Mouse (Mus musculus) kidney, postnatal 25 days (tissue): ENCODE measurements at regions not wholly inside any gene's neighbourhood (a gene's known extent, or its start where the extent isn't known, plus 50 kb on each side); places are given as distances from the start of the nearest gene placed in this dataset.

Experiments
- DNase-seq, 2 experiments: peaks; one replicate each; pipeline ENCODE4 v3.0.0; 2021; ENCODE audit warnings: mixed read lengths in 2 of 2

GRCm38 (mm10) chr5:43093647-43094326, 139.2 kb upstream of the Cpeb2 start:
- no peak for DNase-seq

GRCm38 (mm10) chr5:43094329-43094898, 138.6 kb upstream of the Cpeb2 start:
- DNase-seq = peak; percentile 40 to 73

DNA sequence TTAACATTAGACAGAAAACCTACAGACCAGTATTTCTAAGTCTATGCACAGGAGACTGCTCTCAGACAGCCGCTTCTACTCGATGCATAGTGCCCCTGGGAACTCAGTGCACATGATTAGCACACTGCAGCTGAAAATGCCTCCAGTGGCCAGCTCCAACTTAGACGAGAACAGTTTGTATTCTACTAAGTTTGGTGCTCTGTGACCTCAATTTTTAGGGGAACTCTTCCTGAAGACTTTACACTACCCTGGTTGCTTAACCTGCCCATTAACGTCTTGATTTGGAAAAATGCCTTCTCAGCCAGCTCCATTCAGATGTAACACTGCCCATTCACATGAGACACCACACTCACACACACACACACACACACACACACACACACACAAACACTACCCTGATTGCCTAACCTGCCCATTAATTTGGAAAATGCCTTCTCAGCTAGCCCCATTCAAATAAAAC, 130.9 kb upstream of the Cpeb2 start:
- peak; percentile 11 to 55 for DNase-seq

- no peak for DNase-seq
These were observed 130.4 kb upstream of the Cpeb2 start for GRCm38 (mm10) chr5:43102590-43102989.

- DNase-seq = no peak
These were observed 129.2 kb upstream of the Cpeb2 start for GRCm38 (mm10) chr5:43103728-43104127.

DNA sequence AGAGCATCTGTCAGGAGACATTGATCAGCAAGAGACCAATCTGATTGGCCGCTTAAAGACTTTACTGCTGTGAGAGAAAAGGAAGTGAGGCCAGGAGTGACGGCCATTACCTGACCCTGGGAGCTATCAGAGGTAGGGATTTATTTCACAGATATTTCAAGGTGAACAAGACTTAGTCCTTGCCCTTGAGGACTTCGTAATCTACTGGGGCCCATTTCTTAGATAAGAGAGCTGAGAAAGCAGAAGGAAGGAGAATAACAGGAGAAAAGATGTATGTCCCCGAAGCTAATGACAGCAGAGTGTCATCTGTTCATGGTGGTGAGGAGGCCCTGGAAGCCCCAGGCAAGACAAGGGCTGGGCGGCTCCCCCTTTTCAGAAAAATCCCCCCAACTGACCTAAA, 127.4 kb upstream of the Cpeb2 start:
- no peak for DNase-seq

DNA sequence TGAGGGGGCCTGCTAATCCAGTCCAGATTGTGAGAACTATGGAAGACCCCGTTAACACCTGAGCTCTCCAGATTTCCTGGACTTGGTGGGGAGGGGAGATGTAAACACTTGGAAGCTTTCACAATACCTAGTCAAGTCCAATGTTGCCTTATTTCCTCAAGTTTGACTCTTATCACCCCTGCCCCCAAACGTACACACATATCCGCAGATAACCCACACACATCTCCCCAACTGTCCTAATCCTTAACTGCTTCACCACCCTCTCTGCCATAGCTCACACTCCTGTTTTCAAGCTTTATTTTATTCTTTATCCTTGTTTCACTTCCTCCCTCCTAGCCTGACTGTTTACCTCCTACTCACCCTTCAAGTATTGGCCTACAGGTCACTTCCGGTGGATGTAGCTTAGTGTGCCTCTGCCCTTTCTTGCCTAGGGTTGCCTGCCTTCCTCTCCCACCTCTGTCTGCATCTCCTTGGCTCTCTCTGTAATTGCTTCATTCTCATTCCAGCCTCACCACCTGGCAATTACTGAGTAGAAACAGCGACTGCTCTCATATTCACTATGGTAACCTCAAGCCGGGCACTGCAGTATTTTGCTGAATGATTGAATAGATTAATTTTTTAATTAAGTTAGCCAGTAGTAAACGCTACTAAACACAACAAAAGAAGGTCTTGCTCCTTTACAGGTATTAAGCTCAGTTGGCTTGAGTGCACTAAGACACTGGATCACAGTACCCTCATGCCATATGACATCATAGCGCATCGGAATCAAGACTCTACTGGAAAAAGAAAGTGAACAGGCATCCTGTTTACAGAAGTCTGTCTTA, 125.3 kb upstream of the Cpeb2 start:
- no peak for DNase-seq

DNA sequence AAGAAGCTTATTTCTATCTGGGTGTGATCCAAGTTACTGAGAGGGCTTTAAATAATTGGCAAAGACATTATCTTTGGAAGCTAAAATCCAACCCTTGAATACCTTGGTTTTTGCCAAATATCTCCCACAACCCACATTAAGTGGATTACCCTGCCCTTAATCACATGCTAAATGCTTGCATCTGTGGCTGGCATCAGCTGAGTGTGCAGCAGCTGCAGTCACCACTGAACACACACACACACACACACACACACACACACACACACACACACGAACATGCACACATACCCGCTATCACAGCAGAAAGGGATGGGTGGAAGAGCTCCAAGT, 124.7 kb upstream of the Cpeb2 start:
- no peak for DNase-seq

GRCm38 (mm10) chr5:43110122-43110521, 122.8 kb upstream of the Cpeb2 start:
- DNase-seq = no peak

DNA sequence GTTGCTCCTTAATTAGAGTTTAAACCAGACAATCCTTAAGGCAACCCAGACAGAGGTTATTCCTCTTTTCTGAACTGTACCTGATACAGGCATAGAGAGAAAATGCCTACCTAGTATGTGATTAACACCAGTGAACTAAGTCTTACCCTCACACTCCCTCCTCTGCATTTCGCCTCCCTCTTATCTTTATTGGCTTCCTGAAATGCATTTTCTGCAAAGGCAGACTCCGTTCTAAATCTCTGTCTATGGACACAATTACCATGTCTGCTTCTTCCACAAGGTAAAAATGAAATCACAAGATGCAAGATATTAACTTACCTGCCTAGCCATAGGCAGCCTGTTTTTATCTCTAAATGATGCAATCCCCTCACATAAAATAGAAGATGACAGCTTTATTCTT, 121.2 kb upstream of the Cpeb2 start:
- no peak for DNase-seq

DNA sequence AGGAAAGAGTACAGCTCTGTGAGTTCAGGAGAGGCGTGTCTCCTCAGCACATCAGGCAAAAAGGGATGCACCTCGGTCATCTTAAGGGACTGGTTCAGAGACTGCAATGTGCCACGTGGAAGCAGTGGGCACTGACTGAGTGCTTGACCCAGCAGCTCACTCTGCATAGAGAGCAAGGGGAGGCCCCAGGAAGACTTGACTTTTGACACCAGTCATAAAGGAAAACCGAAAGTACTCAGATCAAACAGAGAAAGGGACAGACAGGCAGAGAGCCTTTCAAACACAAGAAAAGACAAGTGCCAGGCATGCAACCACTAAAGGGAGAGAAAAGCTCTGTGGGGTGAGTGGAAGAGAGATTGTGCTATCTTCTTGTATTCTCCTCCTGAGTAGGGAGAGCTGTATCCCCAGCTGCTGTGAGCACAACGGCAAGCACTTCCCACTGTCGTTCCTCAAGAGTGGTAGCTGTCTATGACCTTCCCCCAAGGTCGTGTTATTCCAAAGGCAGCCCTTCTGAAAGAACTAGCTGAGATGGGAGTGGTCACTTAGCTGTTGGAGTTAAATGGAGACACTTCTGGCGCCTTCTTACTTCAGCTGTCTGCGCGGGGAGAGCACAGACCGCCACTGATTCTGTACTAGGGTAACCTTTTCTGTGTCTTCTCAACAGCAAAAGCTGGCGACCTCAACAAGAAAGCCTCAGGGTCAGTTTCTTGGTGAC, 119.4 kb upstream of the Cpeb2 start:
- DNase-seq = peak in 1 of 2 experiments; percentile 31

GRCm38 (mm10) chr5:43115507-43115906, 117.5 kb upstream of the Cpeb2 start:
- DNase-seq = no peak

DNA sequence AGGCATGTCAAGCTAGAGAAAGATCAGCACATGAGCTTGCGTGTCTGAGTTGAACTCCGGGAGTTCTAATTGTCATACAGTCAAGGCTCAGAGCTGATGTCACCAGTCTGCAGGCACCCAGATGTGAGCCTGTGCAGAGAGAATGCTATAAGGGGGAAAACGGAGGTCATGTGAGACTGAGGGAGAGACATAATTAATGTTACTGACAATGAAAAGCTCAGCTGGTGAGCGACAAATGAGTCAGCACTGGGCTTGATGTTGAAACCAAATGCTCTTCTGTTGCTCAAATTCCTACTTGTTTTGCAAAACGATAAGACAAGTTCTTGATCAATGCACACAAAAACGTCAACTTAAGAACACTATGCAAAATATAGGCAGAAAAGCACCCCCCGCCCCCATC, 116.1 kb upstream of the Cpeb2 start:
- no peak for DNase-seq

DNA sequence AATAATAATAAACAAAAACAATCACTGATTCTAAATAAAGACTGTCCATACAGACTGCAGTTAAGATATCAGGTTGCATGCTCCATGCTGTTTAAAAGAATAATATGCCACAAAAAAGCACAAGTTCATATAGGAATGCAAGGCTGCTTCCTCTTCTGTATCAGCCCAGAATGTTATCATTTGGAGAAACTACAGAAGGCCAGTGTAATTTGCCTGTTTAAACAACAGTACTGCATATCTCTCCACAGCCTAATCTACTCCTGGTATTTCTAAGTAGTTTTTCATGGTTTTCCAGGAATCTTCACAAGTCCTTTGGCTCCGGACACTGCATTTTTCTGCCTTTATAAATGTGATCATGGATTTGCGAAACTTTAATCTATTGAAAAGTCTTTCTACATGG, 111.9 kb upstream of the Cpeb2 start:
- DNase-seq = no peak

GRCm38 (mm10) chr5:43124301-43124700, 108.7 kb upstream of the Cpeb2 start:
- DNase-seq = no peak

- DNase-seq = no peak
These were observed 107.0 kb upstream of the Cpeb2 start for GRCm38 (mm10) chr5:43125774-43126536.

GRCm38 (mm10) chr5:43130377-43130776, 102.6 kb upstream of the Cpeb2 start:
- DNase-seq = no peak

DNA sequence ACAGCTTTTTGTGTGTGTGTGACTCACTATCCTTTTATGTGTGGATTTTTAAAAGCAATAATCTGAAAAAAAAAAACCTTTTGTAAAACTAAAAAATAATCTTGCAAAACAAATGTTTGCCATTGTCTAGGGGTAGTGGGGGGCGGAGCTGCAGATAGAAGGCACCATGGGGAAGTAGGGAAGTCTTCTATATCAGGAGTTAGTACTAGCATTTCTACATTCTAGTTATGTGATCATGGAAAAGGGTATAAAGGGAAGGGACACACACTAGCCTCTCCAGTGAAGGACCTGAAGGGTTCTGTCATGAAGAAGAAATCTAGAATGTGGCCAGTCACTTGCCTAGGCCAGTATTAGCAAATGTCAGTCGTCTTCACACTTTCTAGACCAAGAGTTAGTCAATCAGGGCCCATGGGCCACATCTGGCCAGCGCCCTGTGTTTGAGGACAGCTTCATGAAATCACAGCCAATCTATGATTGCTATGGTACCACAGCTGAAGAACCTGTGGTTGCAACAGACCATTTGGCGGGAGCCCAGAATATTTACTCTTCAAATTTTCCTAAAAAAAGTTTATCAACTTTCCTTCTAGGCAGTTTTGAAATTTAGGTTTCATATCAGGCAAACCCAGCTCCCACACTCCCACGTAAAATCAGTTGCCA, 101.9 kb upstream of the Cpeb2 start:
- peak in 1 of 2 experiments; percentile 36 for DNase-seq

DNA sequence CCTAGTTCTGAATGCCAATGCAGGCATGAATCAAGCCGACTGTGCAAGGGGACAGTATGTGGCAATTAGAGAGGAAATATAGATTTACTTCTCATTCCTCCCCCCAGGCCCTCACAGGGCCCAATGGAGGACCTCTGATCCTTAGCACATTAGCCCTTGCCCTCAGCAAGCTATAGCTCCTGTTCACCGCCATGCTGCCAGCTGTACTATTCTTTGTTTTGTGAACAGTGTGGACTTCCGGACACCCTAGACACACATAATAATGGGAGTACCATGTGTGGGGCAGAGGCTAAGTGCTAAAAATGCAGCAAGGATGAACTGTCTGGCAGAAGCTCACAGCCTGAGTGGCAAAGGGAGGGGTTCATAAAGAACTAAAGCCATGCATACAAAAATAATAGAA, 99.3 kb upstream of the Cpeb2 start:
- DNase-seq = no peak

DNA sequence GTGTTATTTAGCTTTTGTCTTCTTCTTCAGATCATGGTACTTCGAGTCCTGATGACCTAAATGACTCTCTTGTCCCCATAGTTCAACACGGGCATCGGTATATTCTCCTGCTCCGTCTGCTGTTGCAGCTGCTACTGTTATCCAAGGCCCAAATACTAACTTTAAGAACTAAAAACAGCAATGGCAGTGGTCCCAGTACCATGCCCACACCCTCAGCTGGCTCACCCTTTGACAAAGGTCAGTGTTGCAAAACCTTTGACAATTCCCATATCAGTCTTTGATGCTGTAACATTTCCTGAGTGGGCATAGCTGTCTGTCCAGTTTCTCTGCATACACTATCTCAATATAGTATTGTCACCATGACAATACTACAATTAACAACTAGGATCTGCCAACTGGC, 96.8 kb upstream of the Cpeb2 start:
- DNase-seq = no peak

DNA sequence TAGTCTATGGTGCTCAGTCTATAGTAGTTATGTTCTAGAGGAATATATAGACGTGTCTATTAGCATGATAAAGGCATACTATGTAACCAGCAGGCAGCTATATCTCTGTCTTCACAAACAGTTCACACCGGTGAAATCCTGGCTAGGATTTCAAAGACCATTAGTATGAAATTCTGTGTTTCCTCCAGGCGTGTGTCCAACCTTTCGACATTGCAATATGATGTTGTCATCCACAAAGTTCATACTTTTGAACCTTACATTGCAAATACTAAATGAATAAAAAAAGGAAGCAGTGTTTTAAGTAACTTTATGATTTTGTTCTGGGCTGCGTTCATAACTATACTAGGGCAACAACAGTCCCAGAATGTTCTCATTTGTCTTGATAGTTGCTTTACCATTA, 95.2 kb upstream of the Cpeb2 start:
- no peak for DNase-seq

GRCm38 (mm10) chr5:43138931-43139486, 94.0 kb upstream of the Cpeb2 start:
- DNase-seq = no peak
